Mouse (Mus musculus): ENCODE results near the gene St6galnac3. TPM values are rescaled to one million over a fixed set of nuclear protein-coding genes. Genes with fewer than 3 reads are reported as not detected.

Gene St6galnac3
- total and polyA plus RNA-seq, 2 experiments from 2014 or later: 7.3 to 9.9 TPM

DNA sequence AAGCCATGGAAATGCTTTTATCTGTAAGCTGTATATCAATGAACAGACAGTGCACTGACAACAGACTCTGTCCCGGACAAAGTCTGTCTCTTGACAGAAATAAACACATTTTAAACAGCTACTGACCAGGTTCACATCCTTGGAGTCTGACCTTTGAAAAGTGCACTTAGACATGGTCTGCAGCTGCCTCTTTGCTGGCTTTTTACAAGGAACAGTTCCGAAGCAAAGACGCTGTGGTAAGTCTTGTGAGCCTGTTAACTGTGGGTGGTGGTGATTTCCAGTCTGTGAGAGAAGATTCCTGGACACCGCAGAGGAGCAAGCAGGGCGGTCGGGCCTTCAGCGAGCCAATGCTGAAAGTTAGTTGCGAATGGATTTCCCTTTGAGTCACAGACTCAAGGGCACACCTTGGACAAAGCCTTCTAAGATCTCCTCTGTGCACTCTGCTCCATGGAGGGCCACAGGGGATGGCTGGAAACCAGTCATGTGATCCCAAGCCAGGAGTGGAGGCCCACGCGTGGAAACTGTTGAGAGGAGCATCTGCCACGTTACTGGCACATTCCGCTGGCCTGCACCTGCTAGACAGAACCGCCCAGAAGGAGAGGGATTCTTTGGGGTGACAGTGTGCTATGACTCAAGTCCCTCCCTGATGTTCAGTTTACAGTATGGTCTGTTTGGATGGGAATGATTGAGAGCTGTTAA lies 55.1 kb downstream of the St6galnac3 start:
- no peak overlapping the region for H3K9ac ChIP-seq (replicated peaks; ENCODE audit: low read length)
- H3K4me2 ChIP-seq (ENCODE audit: low read depth, low read length): no peak overlapping the region
- H3K4me3 ChIP-seq (ENCODE audit: low read length): no peak overlapping the region
- no peak for DNase-seq (ENCODE audit: low spot score)
- 80% methylated on average over 13 of the region's 13 CpGs for WGBS
- H3K36me3 ChIP-seq (ENCODE audit: insufficient read depth, low read length): no peaks in the 10 kb centered on the region
- H3K27me3 ChIP-seq (ENCODE audit: insufficient read depth, low read length): no peaks in the 10 kb centered on the region
- no peak overlapping the region for H3K27ac ChIP-seq
- no peaks in the 10 kb centered on the region for H3K9me3 ChIP-seq (ENCODE audit: low read length)
- ATAC-seq: no peak
- H3K4me1 ChIP-seq (ENCODE audit: insufficient read depth, low read length): no peaks in the 10 kb centered on the region
- TF ChIP-seq CTCF (IDR thresholded peaks at IDR 0.05; ENCODE audit: low read depth): no peak

DNA sequence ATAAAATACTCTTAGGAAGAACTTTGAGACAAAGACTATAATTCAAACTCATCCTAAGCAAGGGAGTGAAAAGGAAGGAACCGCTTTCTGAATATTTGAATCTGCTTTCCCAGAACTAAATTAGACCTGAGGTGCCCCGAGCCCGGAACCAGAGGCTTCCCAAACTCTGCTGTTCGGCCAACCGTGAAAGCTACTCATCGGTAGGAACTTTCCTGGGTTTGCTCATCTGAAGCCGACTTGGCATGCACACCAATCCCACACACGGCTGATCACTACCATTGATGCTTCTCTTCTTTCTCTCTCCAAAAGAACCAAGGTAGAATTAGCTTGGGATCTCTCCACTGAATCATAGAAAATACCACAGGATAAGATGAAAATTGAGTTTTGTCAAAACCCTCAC lies 55.6 kb downstream of the St6galnac3 start:
- H3K4me1 ChIP-seq (ENCODE audit: insufficient read depth, low read length): no peaks in the 10 kb centered on the region
- H3K4me2 ChIP-seq (ENCODE audit: low read depth, low read length): no peak overlapping the region
- DNase-seq (ENCODE audit: low spot score) (no peak), ATAC-seq (no peak)
- H3K36me3 ChIP-seq (ENCODE audit: insufficient read depth, low read length): no peaks in the 10 kb centered on the region
- no peaks in the 10 kb centered on the region for H3K9me3 ChIP-seq (ENCODE audit: low read length)
- no peaks in the 10 kb centered on the region for H3K27me3 ChIP-seq (ENCODE audit: insufficient read depth, low read length)
- no peak for TF ChIP-seq CTCF (IDR thresholded peaks at IDR 0.05; ENCODE audit: low read depth)
- no peak overlapping the region for H3K4me3 ChIP-seq (ENCODE audit: low read length)
- no peak overlapping the region for H3K9ac ChIP-seq (replicated peaks; ENCODE audit: low read length)
- WGBS: 63% methylated on average over 8 of the region's 8 CpGs
- no peak overlapping the region for H3K27ac ChIP-seq

DNA sequence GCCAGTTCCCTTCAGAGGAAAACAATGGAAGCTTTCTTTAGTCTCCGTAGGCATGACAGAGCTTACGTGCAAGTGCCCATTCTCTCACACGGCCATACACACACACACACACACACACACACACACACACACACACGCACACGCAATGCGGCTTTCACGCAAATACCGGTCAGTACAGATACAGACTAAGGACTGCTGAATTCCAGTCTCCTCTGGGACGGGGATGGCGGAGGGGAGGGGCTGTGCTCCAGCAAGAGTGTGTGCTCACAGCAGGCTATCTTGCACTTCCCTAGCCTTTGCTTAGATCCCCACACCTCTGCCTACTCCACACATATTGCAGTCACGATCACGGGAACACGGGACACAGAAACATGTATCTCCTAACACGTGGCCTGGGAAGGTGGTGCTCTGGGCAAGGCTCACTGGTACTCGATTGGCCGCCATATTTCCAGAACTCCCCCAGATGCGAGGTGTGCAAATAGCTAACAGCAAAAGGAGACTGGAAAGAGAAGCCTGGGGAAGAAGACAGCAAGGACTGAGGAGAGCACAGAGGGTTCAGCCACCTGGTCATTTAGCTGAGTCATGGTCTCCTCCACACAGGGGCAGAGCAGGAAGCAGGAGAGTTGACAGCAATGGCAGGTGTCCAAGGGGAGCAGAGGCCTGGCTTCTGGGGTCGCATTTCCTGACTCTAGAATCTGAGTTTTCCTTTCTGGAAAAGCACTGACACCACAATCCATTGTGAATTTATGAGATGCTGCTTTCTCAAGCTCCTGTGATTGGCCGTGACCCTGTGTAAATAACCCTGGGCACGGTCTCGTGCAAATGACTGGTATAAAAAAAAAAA lies 56.3 kb downstream of the St6galnac3 start:
- ATAC-seq (no peak), DNase-seq (ENCODE audit: low spot score) (no peak)
- 65% methylated on average over 21 of the region's 21 CpGs for WGBS
- Histone ChIP-seq H3K27me3 (ENCODE audit: insufficient read depth, low read length) (no peaks in the 10 kb centered on the region), H3K4me2 (ENCODE audit: low read depth, low read length) (no peak overlapping the region), H3K36me3 (ENCODE audit: insufficient read depth, low read length) (no peaks in the 10 kb centered on the region), H3K9me3 (ENCODE audit: low read length) (no peaks in the 10 kb centered on the region), H3K4me1 (ENCODE audit: insufficient read depth, low read length) (no peaks in the 10 kb centered on the region), H3K4me3 (ENCODE audit: low read length) (no peak overlapping the region), H3K9ac (replicated peaks; ENCODE audit: low read length) (no peak overlapping the region), H3K27ac (no peak overlapping the region)
- TF ChIP-seq CTCF (IDR thresholded peaks at IDR 0.05; ENCODE audit: low read depth): no peak

DNA sequence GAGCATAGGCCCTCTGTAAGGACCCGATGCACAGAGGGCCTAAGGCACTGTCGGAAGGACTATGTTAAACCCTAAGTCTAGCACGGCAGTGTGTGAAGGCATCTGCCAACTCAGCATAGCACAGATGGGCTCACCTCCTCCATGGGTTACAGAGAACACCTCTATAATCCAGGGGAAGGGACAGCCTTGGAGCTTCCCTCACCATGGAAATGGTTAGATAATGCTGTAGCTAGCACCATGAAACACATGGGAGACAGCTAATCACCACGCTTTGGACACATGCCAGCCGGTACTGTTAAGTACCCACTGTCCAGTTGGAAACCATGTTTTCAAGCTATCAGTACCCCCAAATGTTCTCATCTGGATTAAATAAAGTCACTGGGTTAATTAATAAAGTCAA lies 60.3 kb downstream of the St6galnac3 start:
- Histone ChIP-seq H3K27me3 (ENCODE audit: insufficient read depth, low read length) (no peaks in the 10 kb centered on the region), H3K4me2 (ENCODE audit: low read depth, low read length) (no peak overlapping the region), H3K9me3 (ENCODE audit: low read length) (no peaks in the 10 kb centered on the region), H3K4me1 (ENCODE audit: insufficient read depth, low read length) (peaks cover 12% of the 10 kb centered on the region; the same call in 1 of the 2 replicates), H3K4me3 (ENCODE audit: low read length) (no peak overlapping the region), H3K9ac (replicated peaks; ENCODE audit: low read length) (no peak overlapping the region), H3K36me3 (ENCODE audit: insufficient read depth, low read length) (no peaks in the 10 kb centered on the region), H3K27ac (no peak overlapping the region)
- WGBS: 64% methylated on average over 5 of the region's 5 CpGs
- TF ChIP-seq CTCF (IDR thresholded peaks at IDR 0.05; ENCODE audit: low read depth): no peak
- ATAC-seq (no peak), DNase-seq (ENCODE audit: low spot score) (peak; percentile 35)

DNA sequence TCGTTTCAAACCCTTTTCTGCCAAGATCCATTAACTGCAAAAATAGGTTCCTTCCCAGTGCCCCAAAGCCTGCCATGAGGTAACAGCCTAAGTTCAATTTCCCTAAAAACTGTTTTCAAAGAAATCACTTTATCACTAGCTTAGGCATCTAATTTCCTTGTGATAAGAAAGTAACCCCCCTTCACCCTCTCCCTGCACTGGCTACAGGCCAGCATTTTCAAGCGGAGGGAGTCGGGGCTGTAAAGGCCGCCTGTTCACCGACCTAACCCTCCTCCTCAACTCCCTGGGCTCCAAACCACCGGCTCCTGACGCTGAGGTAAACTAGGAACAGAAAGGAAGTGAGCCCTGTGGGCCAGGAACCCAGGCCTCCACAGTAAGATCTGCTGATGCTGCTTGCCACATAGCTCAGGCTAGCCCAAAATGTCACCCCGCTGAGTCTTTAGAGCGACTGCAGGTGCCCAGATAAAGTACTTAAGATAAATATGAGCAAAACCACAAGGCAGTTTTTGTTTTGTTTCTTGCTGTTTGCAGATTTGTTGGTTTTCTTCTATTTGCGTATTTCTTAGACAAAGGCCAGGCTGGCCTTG lies 61.0 kb downstream of the St6galnac3 start:
- no peak for ATAC-seq
- no peak for DNase-seq (ENCODE audit: low spot score)
- no peaks in the 10 kb centered on the region for H3K36me3 ChIP-seq (ENCODE audit: insufficient read depth, low read length)
- no peak overlapping the region for H3K9ac ChIP-seq (replicated peaks; ENCODE audit: low read length)
- H3K4me3 ChIP-seq (ENCODE audit: low read length): no peak overlapping the region
- TF ChIP-seq CTCF (IDR thresholded peaks at IDR 0.05; ENCODE audit: low read depth): no peak
- H3K27me3 ChIP-seq (ENCODE audit: insufficient read depth, low read length): no peaks in the 10 kb centered on the region
- no peaks in the 10 kb centered on the region for H3K9me3 ChIP-seq (ENCODE audit: low read length)
- peaks cover 12% of the 10 kb centered on the region; the same call in 1 of the 2 replicates for H3K4me1 ChIP-seq (ENCODE audit: insufficient read depth, low read length)
- H3K27ac ChIP-seq: no peak overlapping the region
- WGBS: 56% methylated on average over 10 of the region's 10 CpGs
- no peak overlapping the region for H3K4me2 ChIP-seq (ENCODE audit: low read depth, low read length)

DNA sequence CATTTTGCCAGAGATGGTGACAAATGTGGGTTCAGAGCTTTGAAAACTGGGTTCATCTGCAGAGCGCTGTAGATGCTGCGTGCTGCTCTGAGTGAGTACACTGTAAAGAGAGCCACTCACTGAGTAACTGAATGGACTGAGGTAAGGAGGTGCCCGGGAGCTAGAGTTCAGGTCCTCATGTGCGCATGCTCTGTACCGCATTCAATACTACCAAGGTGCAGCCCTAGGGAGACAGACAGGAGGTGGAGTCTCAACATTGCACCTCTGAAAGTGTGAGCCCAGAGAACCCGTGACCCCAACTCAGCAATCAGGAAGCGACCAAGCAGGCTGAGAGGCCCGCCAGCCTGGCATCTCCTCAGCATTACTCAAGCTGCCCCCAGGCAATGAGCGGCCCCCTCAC lies 62.2 kb downstream of the St6galnac3 start:
- Histone ChIP-seq H3K4me2 (ENCODE audit: low read depth, low read length) (no peak overlapping the region), H3K27ac (no peak overlapping the region), H3K9ac (replicated peaks; ENCODE audit: low read length) (no peak overlapping the region), H3K36me3 (ENCODE audit: insufficient read depth, low read length) (no peaks in the 10 kb centered on the region), H3K4me1 (ENCODE audit: insufficient read depth, low read length) (peaks cover 12% of the 10 kb centered on the region; the same call in 1 of the 2 replicates), H3K4me3 (ENCODE audit: low read length) (no peak overlapping the region), H3K27me3 (ENCODE audit: insufficient read depth, low read length) (no peaks in the 10 kb centered on the region), H3K9me3 (ENCODE audit: low read length) (no peaks in the 10 kb centered on the region)
- ATAC-seq (no peak), DNase-seq (ENCODE audit: low spot score) (no peak)
- no peak for TF ChIP-seq CTCF (IDR thresholded peaks at IDR 0.05; ENCODE audit: low read depth)
- WGBS: 91% methylated on average over 9 of the region's 9 CpGs
